Mouse (Mus musculus): ENCODE results near the gene Tuba8.

DNA sequence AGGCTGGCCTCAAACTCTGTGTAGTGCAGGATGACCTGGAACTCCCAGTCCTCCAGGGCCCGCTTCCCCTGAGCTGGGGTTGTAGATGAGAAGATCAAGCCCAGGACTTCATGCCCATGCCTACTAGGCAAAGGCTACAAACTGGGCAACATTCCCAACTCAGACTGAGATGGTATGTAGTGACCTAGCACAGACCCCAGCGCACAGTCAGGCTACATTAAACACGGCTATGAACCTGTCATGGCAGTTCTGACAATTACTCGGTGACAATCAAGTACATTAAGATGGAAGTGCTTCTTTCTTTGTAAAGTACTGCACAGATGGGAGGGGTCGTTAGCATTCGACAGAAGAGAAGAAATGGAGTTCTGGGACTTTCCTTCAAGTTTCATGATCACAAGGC lies 35.7 kb upstream of the Tuba8 start:
- TF ChIP-seq CTCF (IDR thresholded peaks at IDR 0.05; ENCODE audit: low read depth, low read length) (no peak), POLR2A (IDR thresholded peaks at IDR 0.05; ENCODE audit: extremely low read depth, insufficient read depth, low read length) (no peak)

Measured in liver, adult 2 months (tissue).